Mouse (Mus musculus) left cerebral cortex, postnatal 14 days (tissue): ENCODE measurements around the gene Igf1r. TPM values are rescaled to one million over a fixed set of nuclear protein-coding genes. Genes with fewer than 3 reads are reported as not detected.
"Not testable (repeated sequence)": the region's sequence is repeated elsewhere in the genome, so short reads cannot be mapped to it uniquely, and the experiment has no call there.

ENCODE experiments used
- DNase-seq, 2 experiments: peaks; one replicate each; pipeline ENCODE4 v3.0.0; 2021 to 2022; ENCODE audit warnings: low spot score in 2 of 2, mixed read lengths in 1 of 2
- intact Hi-C: fragments of 180-260 bp; cut with DNase I; formaldehyde crosslinking; loops from one replicate; pipeline ENCODE4 v1.15.1; 2025
- total RNA-seq, 2 experiments: library from RNA; stranded (reverse); gene quantifications; 2 replicates each; pipeline ENCODE4 v1.2.3; 2021

Igf1r gene
- total RNA-seq, 2 experiments from 2014 or later, result 39.0 to 49.5 TPM

DNA sequence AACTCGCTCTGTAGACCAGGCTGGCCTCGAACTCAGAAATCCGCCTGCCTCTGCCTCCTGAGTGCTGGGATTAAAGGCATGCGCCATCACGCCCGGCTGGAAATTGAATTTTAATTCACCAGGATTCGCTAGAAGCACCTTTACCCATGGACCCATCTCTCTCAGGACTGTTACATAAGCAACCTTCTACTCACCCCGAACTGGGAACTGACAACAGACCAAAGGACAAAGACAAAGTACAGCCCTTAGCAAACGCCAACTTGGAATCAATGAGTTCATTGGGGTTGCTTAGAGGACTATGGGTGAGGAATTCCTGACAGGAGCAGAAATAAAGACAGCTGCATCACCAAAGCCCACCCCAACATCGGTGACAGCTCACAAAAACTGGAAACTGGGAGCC, 320.0 kb downstream of the Igf1r start:
- intact Hi-C loops, result no loop called here
- DNase-seq, result no peak

DNA sequence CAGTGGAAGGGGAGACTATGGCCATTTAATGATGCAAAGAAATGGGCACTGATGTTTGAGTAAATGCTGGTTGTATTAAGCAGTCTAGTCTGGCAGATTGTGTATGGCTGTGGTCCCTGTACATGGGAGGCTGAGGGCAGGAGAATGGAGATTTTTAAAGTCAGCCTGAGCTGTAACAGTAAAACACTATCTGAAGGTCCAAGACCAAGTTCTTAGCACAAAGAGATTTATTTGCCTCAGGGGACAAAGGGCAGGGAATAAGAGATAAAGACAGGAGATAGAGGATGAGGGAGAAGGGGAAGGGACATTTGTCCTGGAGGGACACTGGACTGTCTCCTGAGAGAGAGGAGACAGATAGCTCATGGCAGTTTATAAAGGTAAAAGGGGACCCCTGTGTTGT, 320.9 kb downstream of the Igf1r start, which contains the start of gene Fam169b:
Fam169b (plus strand) TSS at position 325 of the 400 bp plus-strand sequence.
- DNase-seq, result no peak
- intact Hi-C loops, result no loop called here

DNA sequence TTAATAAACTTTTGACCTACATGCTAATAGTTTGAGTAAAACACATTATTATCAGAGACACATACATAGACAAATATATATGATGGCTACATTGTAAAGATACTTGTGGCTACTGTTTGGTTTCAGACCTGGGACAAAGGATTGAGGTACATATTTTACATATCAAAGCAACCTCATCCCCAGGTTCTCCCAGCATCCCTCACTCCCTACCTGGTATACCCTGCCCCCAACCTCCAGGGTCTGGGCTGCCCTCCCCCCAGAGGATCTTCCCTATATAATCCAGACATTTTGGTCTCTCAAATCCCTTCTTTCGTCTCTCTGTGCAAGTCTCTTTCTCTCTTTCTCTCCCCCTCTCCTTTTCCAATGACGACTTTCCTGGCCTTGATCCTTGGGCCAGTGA, 321.6 kb downstream of the Igf1r start:
- DNase-seq, result no peak
- intact Hi-C loops, result no loop called here

DNA sequence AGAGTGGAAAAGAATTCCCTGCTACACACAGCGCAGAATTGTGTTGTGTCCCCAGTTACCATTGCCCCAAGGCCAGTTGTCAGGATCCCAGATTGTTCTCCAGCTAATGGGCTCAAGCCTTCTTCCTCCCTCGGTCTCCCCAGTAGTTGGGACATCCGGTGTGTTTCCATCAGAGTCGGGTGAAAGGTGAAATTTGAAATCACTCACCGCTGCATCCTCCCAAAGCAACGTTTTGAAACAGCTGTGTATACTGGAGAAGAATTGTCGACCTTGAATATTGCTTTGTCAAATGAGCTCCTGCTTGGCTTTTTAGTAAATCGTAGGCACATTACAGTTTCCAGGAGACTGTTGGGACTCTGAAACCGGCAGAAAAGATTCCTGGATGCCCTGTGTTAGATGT, 322.3 kb downstream of the Igf1r start:
- intact Hi-C loops, result no loop called here
- no peak for DNase-seq

DNA sequence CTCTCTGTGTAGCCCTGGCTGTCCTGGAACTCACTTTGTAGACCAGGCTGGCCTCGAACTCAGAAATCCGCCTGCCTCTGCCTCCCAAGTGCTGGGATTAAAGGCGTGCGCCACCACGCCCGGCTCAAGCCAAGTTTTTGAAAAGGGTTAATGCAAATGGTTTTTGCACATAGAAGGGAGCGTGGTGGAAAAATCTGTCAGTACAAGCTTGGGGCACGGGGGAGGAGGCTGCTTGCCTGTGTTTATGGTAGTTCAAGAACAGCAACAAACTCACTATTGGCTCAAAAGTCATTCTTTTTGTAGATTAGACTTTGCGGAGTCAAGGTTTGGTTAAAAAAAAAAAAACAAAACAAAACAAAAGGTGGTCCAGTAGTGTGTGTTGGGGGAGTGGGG, 322.8 kb downstream of the Igf1r start:
- intact Hi-C loops, DNase-seq: not testable (repeated sequence)

DNA sequence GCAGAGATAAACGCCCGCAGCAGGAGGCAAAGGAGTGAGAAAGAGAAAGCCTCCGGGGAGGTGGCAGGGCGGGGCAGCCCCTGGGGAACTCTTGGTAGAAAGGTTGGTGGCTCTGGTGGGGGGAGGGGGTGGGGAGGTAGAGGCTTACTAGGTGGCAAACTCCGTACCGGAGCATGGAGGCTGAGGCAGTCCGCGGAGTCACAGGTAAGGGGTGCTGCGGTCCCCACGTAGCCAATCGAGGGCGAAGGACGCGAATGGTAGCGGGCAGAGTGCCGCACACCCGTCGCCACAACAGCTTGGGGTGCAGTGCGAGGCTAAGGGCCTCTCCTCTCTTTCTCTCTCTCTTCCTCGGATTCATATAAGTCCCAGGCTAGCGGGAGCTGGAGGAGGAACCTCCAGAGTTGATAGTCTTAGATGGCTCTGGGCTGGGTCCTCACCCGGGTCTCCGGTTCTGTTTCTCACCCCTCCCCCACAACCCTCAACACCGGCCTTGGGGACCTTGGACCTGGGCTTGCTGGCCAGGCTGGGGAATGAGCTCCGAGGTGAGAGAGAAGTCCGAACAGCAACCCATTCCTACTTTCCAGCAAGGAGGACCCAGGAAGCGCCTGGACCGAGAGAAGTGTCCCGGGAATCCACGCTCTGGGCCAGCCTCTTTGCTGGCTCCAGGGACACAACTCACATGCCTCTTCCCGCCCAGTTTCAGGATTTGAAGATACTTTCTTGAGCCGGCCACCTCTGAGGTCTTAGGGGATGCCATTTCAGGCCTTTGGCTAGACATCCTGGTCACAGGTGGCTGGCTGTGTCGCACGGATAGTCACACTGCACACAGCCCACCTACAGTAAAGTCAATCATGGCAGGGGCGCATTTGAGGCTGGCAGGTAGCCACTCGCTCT, 323.5 kb downstream of the Igf1r start:
- DNase-seq, result no peak
- intact Hi-C loops, result no loop called here

DNA sequence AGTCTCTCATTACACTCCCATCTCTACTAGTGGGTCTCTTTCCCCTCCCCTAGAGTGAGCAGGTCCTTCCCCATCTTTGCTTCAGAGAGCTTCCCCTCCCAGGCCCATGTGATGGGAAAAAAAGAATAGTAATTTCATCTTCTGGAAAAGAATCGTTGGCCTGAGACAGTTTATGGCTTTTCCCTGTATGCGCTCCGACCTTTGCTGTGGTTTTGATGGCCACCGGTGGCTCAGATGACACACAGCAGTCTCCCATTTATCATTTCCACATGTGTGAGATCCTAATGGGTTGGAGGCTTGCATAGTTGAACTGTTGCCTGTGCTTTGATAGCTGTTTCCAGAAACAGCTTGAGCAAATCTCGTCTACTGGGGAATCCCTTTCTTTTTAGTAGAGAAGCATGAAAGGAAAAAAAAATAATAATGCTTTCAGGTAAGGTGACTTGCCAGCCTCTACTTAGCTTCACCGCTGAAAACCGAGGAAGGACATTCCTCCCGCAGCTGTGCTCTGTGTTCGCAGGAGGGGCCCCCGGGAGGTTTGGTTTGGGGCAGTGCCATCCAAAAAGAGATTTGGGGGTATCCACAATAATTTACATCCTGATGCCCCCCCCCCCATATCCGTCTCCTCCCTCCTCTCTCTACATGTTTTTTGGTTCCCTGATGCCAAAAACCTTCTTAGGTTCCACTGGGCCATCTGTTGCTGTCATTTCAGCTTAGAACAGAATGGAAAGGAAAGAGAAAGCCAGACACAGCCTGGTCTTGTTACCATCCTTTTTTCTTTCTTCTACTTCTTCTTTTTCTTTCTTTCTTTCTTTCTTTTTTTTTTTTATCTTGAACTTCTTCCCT, 324.6 kb downstream of the Igf1r start:
- intact Hi-C loops, result no loop called here

DNA sequence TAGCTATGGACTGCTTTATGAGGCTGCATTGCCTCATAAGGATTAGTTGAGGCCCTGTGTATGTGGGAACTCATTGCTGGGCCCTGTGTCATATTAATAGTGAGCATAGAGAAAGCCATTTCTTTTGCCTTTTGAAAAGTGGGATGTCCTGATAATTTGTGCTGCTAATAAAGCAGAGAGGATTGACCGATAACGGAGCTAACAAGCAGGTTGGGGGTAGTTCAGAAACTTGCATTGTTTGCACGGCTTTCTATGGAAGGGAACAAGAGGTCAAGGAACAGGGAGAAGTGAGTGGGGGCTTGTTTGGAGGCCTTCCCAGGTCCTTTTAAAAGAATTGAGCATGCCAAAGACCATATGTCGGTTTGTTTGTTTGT, 325.3 kb downstream of the Igf1r start:
- DNase-seq, result no peak
- intact Hi-C loops, result no loop called here

More for the DNA sequence above, 324.6 kb downstream of the Igf1r start:
- no peak for DNase-seq

DNA sequence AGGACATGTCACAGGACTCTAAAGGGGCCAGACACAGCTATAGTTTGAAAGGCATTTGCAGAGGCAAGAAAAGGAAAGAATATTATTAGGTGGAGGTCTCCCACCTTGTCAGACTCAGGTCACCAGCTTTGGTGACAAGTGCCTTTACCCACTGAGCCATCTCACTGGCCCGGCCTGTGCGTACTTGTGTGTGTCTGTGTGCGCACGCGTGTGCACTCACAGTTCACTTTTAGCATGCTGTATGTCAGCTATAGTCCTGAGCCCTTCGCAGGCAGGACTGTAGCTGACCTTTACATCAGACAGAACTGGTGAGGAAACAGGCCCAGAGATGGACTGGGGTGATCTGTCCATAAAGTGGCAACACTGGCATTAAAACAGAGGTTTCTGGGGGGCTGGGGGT, 325.8 kb downstream of the Igf1r start:
- intact Hi-C loops, result no loop called here
- no peak for DNase-seq

DNA sequence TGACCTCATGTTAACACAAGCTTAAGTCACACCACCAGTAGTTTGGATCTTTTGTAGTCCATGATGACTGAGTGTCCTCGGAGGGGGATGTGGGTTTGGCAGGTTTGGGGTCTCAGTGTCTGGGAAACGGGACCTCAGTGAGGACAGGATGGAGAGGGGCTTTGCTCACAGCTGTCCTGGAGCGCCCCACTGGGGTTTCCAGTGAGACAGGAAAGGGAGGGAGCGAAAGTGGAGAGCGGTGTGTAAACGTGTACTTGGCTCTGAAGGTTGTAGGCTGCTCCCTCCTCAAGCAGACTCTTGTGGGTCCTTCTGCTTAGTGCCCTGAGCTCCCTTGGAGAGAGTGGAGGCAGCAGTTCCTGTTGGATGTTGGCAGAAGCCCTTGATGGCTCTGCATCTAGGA, 326.3 kb downstream of the Igf1r start:
- intact Hi-C loops, result no loop called here
- DNase-seq, result no peak

DNA sequence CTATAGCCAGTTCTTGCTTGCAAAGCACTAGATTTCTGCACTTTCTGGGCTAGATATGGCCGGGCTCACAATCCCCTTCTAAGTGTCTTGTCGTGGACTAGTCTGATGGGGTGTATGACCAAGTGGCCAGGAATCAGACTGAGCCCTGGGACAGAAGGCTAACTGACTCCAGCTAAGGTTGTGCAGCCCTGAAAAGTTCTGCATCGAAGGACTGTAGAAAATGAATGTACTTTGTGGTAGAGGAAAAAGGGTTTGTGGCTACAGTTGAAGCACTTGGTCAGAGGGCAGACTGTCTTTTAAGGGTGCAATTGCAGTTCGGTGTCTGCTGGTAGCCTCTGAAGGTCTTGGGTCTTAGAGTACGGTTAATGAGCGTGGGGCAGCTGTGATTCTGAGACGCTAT, 326.9 kb downstream of the Igf1r start:
- intact Hi-C loops, result no loop called here
- no peak for DNase-seq

DNA sequence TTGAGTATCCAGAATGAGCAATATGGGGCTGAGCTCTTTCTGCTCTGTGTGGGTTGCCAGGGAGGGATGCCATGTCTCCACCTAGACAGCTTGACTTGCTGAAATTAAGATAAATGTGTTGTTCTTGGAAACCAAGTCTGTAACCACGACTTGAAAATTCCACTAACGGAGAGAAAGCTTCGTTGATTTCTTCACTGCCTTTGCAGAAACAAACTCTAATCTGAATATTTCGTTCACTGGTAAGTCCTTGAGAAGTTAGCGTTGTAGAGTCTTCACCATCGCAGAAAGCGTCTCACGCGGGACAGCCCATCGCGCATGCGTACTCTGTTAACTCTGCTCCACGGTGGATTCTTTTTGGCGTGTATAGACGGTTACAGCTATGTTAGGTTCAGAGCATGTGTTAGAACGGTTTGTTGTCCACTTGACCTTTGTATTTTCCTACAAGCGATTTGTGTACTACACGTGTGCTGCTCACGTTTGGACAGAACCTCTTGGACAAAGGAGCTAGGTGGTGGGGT, 327.8 kb downstream of the Igf1r start:
- intact Hi-C loops, result no loop called here
- DNase-seq, result peak in 1 of 2 experiments; percentile 61

DNA sequence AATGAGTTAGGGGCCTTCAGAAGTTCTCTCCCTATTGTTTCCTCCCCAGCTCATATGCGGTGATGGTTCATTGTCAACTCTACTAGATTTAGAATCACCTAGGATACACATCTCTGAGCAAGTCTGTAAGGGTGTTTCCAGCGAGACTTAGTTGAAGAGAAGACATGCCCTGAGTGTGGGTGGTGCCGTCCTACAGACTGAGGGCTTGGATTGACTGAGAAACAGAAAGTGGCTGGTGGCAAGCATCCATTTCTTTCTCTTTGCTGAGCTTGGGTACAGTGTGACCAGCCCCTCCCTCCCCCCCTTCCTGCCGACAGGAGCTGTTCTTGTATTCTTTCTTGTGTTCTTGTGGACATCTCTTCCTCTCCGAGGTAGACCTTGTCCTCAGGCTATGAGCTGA, 328.7 kb downstream of the Igf1r start:
- intact Hi-C loops, result no loop called here
- no peak for DNase-seq

DNA sequence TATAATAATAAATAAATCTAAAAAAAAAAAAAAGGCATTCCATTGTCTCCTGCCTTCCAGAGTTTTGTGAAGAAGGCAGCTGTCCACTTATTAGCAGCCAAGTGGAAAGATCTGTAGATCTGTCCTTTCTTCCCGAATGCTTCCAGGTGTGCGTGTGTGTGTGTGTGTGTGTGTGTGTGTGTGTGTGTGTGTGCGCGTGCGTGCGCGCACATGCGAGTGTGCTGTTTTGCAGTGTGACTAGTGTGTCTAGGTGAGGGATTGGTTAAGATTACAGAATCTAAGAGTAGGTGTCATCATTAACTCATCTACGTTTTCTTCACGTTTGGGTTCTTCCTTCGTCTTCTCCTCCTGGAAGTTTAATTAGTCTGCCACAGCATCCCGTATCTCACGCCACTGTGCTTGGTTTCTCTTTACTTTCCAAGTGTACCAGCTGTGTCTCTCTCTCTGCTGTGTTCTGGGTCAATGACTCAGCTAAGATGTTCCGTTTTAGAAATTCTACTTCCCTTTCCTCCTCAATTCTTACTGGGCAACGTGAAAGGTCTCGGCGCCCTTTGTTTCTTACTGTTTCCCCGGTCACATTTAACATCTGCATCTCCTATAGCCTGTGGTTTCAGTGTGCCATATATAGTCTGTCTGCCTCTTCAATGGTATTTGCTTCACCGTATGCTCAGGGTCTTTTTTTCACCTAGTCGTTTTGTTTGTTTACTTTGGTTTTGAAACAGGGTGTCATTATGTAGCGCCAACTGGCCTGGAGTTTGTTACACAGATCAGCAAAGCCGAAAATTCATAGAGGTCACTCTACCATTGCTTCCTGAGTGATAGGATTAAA, 329.9 kb downstream of the Igf1r start:
- intact Hi-C loops, result no loop called here
- DNase-seq, result no peak

DNA sequence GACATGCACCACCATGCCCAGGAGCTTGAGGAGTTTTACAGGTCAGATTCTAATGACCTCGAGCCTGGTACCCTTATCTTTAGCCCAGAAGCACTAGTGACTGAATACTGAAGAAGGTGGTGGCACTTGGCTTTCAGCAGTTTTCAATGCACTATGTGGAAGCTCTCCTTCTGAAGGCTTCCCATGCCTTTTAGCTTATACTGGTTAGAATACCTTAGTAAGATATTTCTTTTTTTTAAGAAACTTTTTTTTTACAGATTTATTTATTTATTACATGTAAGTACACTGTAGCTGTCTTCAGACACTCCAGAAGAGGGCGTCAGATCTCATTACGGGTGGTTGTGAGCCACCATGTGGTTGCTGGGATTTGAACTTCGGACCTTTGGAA, 330.5 kb downstream of the Igf1r start:
- intact Hi-C loops, DNase-seq: not testable (repeated sequence)

Other genes with a start within 250 kb of the Igf1r start
- 10 to 100 TPM; 20.9 to 23.0 TPM for gene Synm, start 193.1 kb upstream of the Igf1r start, total RNA-seq